Mouse (Mus musculus): Measurements from ENCODE around the gene Cyp2c23.

DNA sequence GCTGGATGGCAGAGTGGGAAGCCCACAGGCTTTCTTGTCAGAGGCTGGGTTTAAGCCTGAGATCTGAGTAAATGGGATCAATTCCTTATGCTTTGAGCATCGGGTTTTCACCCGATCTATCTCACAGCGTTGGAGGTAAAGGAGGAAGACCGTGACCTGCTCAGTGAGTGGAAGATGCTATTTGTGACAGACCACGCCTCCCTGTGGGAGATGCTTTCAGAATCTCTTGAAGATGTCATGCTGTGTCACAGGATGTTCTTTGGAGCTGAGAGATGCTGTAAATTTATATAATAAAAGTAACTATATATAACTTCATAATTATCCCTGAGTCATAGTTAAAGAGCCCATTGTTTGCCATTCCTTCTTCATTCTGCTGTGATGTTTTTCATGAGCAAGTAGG, 28.3 kb downstream of the Cyp2c23 start:
- no peak for TF ChIP-seq CTCF (IDR thresholded peaks at IDR 0.05; ENCODE audit: low read depth)
- no peak for TF ChIP-seq EP300 (IDR thresholded peaks at IDR 0.05; ENCODE audit: low read depth)
